Comparison of ENCODE assay signal across 8 mouse cellular contexts in genomic region chr17:57095855-57096622, GRCm38 (mm10). TPM values are rescaled to one million over a fixed set of nuclear protein-coding genes. Genes with fewer than 3 reads are reported as not detected.
A peak's percentile ranks its signal among the peaks of the same experiment; 100 is the strongest.
DNase-seq lines count a peak whose midpoint lies in the region; ATAC-seq lines count a peak whose summit lies in the region.

No protein-coding gene starts in this region.

- 0 out of 2 replicates have a peak, but pooled peaks cover 4% of the 10 kb centered on the region for H3K36me3 ChIP-seq in forebrain, embryonic 14.5 days (ENCODE audit: control insufficient read depth, insufficient read depth, low read length)
- no peaks in the 10 kb centered on the region for H3K36me3 ChIP-seq in hindbrain, embryonic 13.5 days
- no peaks in the 10 kb centered on the region for H3K36me3 ChIP-seq in limb, embryonic 15.5 days
- no peaks in the 10 kb centered on the region for H3K36me3 ChIP-seq in midbrain, embryonic 15.5 days (replicated peaks)

- peak overlapping the region; percentile 5; the same call in 1 of the 2 replicates for H3K4me3 ChIP-seq in forebrain, embryonic 14.5 days (ENCODE audit: low read depth, low read length)
- peak overlapping the region; percentile 19; the same call in 1 of the 2 replicates for H3K4me3 ChIP-seq in hindbrain, embryonic 13.5 days
- peak overlapping the region; percentile 24 for H3K4me3 ChIP-seq in limb, embryonic 15.5 days
- H3K4me3 ChIP-seq in midbrain, embryonic 15.5 days, result peak overlapping the region; percentile 12

- no peak overlapping the region for H3K27ac ChIP-seq in forebrain, embryonic 14.5 days (ENCODE audit: low read depth, low read length)
- no peak overlapping the region for H3K27ac ChIP-seq in hindbrain, embryonic 13.5 days
- no peak overlapping the region for H3K27ac ChIP-seq in limb, embryonic 15.5 days
- no peak overlapping the region for H3K27ac ChIP-seq in midbrain, embryonic 15.5 days

- peak overlapping the region; percentile 39 for H3K4me2 ChIP-seq in forebrain, embryonic 14.5 days (ENCODE audit: low read length)
- H3K4me2 ChIP-seq in hindbrain, embryonic 13.5 days, result peak overlapping the region; percentile 42
- peak overlapping the region; percentile 38 for H3K4me2 ChIP-seq in limb, embryonic 15.5 days
- H3K4me2 ChIP-seq in midbrain, embryonic 15.5 days, result peak overlapping the region; percentile 37

- no peaks in the 10 kb centered on the region for H3K9me3 ChIP-seq in forebrain, embryonic 14.5 days (replicated peaks; ENCODE audit: control insufficient read depth, low read length)
- H3K9me3 ChIP-seq in hindbrain, embryonic 13.5 days, result no peaks in the 10 kb centered on the region
- H3K9me3 ChIP-seq in limb, embryonic 15.5 days, result no peaks in the 10 kb centered on the region
- H3K9me3 ChIP-seq in midbrain, embryonic 15.5 days, result no peaks in the 10 kb centered on the region

- 1% methylated on average over 18 of the region's 19 CpGs for WGBS in forebrain, embryonic 14.5 days
- WGBS in hindbrain, embryonic 13.5 days, result 3% methylated on average over 18 of the region's 19 CpGs
- whole genome bisulfite sequencing in limb, embryonic 15.5 days, result 3% methylated on average over 18 of the region's 19 CpGs
- WGBS in midbrain, embryonic 15.5 days, result under 1% methylated on average over 18 of the region's 19 CpGs

- ATAC-seq in forebrain, embryonic 14.5 days, result peak; percentile 85
- peak; percentile 85 for ATAC-seq in hindbrain, embryonic 13.5 days (ENCODE audit: low FRiP score)
- peak; percentile 73 for ATAC-seq in limb, embryonic 15.5 days (ENCODE audit: insufficient number of reproducible peaks, low FRiP score, low TSS enrichment, low read depth)
- ATAC-seq in midbrain, embryonic 15.5 days (replicated peaks), result peak; percentile 84

- peaks cover 4% of the 10 kb centered on the region; the same call in 1 of the 2 replicates for H3K27me3 ChIP-seq in forebrain, embryonic 14.5 days (replicated peaks; ENCODE audit: control insufficient read depth, insufficient read depth, low read length)
- peaks cover 9% of the 10 kb centered on the region; the same call in 1 of the 2 replicates for H3K27me3 ChIP-seq in hindbrain, embryonic 13.5 days
- 0 out of 2 replicates have a peak, but pooled peaks cover 3% of the 10 kb centered on the region for H3K27me3 ChIP-seq in limb, embryonic 15.5 days
- peaks cover 3% of the 10 kb centered on the region; the same call in 1 of the 2 replicates for H3K27me3 ChIP-seq in midbrain, embryonic 15.5 days (replicated peaks)

- no peak overlapping the region for H3K9ac ChIP-seq in forebrain, embryonic 14.5 days (ENCODE audit: low read length)
- no peak overlapping the region for H3K9ac ChIP-seq in hindbrain, embryonic 13.5 days
- 0 out of 2 replicates have a peak overlapping the region, but pooled peaks have one; percentile 10 for H3K9ac ChIP-seq in limb, embryonic 15.5 days
- H3K9ac ChIP-seq in midbrain, embryonic 15.5 days, result no peak overlapping the region

- peak; percentile 46 for DNase-seq in adrenal gland, postnatal 14 days
- DNase-seq in adrenal gland, adult 8-10 months, result no peak
- peak; percentile 65 for DNase-seq in NIH3T3 (ENCODE audit: low read depth)
- peak; percentile 75 for DNase-seq in forebrain, embryonic 14.5 days (ENCODE audit: low spot score)
- no peak for DNase-seq in adipocyte (ENCODE audit: low spot score)

- H3K4me1 ChIP-seq in forebrain, embryonic 14.5 days (ENCODE audit: control insufficient read depth, insufficient read depth, low read length), result peaks cover 3% of the 10 kb centered on the region
- peaks cover 10% of the 10 kb centered on the region for H3K4me1 ChIP-seq in hindbrain, embryonic 13.5 days (replicated peaks)
- peaks cover 6% of the 10 kb centered on the region for H3K4me1 ChIP-seq in limb, embryonic 15.5 days
- peaks cover 8% of the 10 kb centered on the region for H3K4me1 ChIP-seq in midbrain, embryonic 15.5 days

RNA-seq across cellular contexts. Expression of gene Tubb4a, which starts 8.5 kb away (rescaled TPM):
- 6.4 and 12.3 TPM in 2 replicates for total RNA-seq in adrenal gland, postnatal 14 days (2021)
- 1 to 10 TPM; 4.4 to 6.8 (median 6.6) TPM for total RNA-seq in adrenal gland, adult 8-10 months (2022)
- polyA plus RNA-seq in forebrain, embryonic 14.5 days (2014; fragmentation: Nextera tagmentation; extraction: Ambion mirVana), result 229 and 249 TPM in 2 replicates
- polyA plus RNA-seq in hindbrain, embryonic 13.5 days (2015; fragmentation: Nextera tagmentation; extraction: Ambion mirVana), result 314 and 346 TPM in 2 replicates
- 8.4 and 10.0 TPM in 2 replicates for polyA plus RNA-seq in limb, embryonic 15.5 days (2015; fragmentation: Nextera tagmentation; extraction: Ambion mirVana)
- polyA plus RNA-seq in midbrain, embryonic 15.5 days (2015; fragmentation: Nextera tagmentation; extraction: Ambion mirVana), result 388 and 395 TPM in 2 replicates

RNA-seq across cellular contexts. Expression of gene Tnfsf9, which starts 9.1 kb away (rescaled TPM):
- 0.44 and 0.68 TPM in 2 replicates for total RNA-seq in adrenal gland, postnatal 14 days (2021)
- total RNA-seq in adrenal gland, adult 8-10 months (2022), result under 1 TPM in 3 of 4 experiments, not detected in 1; 0.21 to 0.30 (median 0.26) TPM
- 6.7 and 7.7 TPM in 2 replicates for polyA plus RNA-seq in forebrain, embryonic 14.5 days (2014; fragmentation: Nextera tagmentation; extraction: Ambion mirVana)
- polyA plus RNA-seq in hindbrain, embryonic 13.5 days (2015; fragmentation: Nextera tagmentation; extraction: Ambion mirVana), result 4.6 and 5.5 TPM in 2 replicates
- 7.6 and 8.7 TPM in 2 replicates for polyA plus RNA-seq in limb, embryonic 15.5 days (2015; fragmentation: Nextera tagmentation; extraction: Ambion mirVana)
- 7.4 and 8.1 TPM in 2 replicates for polyA plus RNA-seq in midbrain, embryonic 15.5 days (2015; fragmentation: Nextera tagmentation; extraction: Ambion mirVana)

RNA-seq across cellular contexts. Expression of gene Dennd1c, which starts 17.7 kb away (rescaled TPM):
- 1.7 and 9.7 TPM in 2 replicates for total RNA-seq in adrenal gland, postnatal 14 days (2021)
- total RNA-seq in adrenal gland, adult 8-10 months (2022), result 1 to 10 TPM; 1.5 to 4.3 (median 2.5) TPM
- polyA plus RNA-seq in forebrain, embryonic 14.5 days (2014; fragmentation: Nextera tagmentation; extraction: Ambion mirVana), result 3.6 and 4.1 TPM in 2 replicates
- polyA plus RNA-seq in hindbrain, embryonic 13.5 days (2015; fragmentation: Nextera tagmentation; extraction: Ambion mirVana), result 4.0 and 4.3 TPM in 2 replicates
- polyA plus RNA-seq in limb, embryonic 15.5 days (2015; fragmentation: Nextera tagmentation; extraction: Ambion mirVana), result 1.6 and 2.2 TPM in 2 replicates
- polyA plus RNA-seq in midbrain, embryonic 15.5 days (2015; fragmentation: Nextera tagmentation; extraction: Ambion mirVana), result 5.8 TPM in 2 replicates

RNA-seq across cellular contexts. Expression of gene Slc25a23, which starts 36.4 kb away (rescaled TPM):
- 91.4 and 116 TPM in 2 replicates for total RNA-seq in adrenal gland, postnatal 14 days (2021)
- total RNA-seq in adrenal gland, adult 8-10 months (2022), result 100 to 1,000 TPM in 2 of 4 experiments, 10 to 100 TPM in 2; 66.5 to 128 (median 97.6) TPM
- polyA plus RNA-seq in forebrain, embryonic 14.5 days (2014; fragmentation: Nextera tagmentation; extraction: Ambion mirVana), result 25.7 and 27.2 TPM in 2 replicates
- 26.5 and 27.6 TPM in 2 replicates for polyA plus RNA-seq in hindbrain, embryonic 13.5 days (2015; fragmentation: Nextera tagmentation; extraction: Ambion mirVana)
- 5.5 and 5.7 TPM in 2 replicates for polyA plus RNA-seq in limb, embryonic 15.5 days (2015; fragmentation: Nextera tagmentation; extraction: Ambion mirVana)
- 42.5 TPM in 2 replicates for polyA plus RNA-seq in midbrain, embryonic 15.5 days (2015; fragmentation: Nextera tagmentation; extraction: Ambion mirVana)

RNA-seq across cellular contexts. Expression of gene Crb3, which starts 37.1 kb away (rescaled TPM):
- total RNA-seq in adrenal gland, postnatal 14 days (2021), result 0.38 and 1.4 TPM in 2 replicates
- 1 to 10 TPM in 3 of 4 experiments, under 1 TPM in 1; 0.70 to 4.4 (median 2.2) TPM for total RNA-seq in adrenal gland, adult 8-10 months (2022)
- 1.9 and 2.0 TPM in 2 replicates for polyA plus RNA-seq in forebrain, embryonic 14.5 days (2014; fragmentation: Nextera tagmentation; extraction: Ambion mirVana)
- 2.9 TPM in 2 replicates for polyA plus RNA-seq in hindbrain, embryonic 13.5 days (2015; fragmentation: Nextera tagmentation; extraction: Ambion mirVana)
- polyA plus RNA-seq in limb, embryonic 15.5 days (2015; fragmentation: Nextera tagmentation; extraction: Ambion mirVana), result 9.7 and 11.4 TPM in 2 replicates
- polyA plus RNA-seq in midbrain, embryonic 15.5 days (2015; fragmentation: Nextera tagmentation; extraction: Ambion mirVana), result 1.5 and 2.0 TPM in 2 replicates

Comparison
In these comparisons a context has a peak if more than half of its experiments do, and no peak if none do; other contexts are left out.
1. DNase-seq: peak in adrenal gland, postnatal 14 days (single experiment), NIH3T3 (single experiment) and forebrain, embryonic 14.5 days (single experiment); none in adrenal gland, adult 8-10 months (single experiment) and adipocyte (single experiment).
2. RNA of gene Tubb4a, which starts 8.5 kb away (polyA plus RNA-seq): 388 to 395 TPM in midbrain, embryonic 15.5 days, 314 to 346 TPM in hindbrain, embryonic 13.5 days and 229 to 249 TPM in forebrain, embryonic 14.5 days; 8.4 to 10.0 TPM in limb, embryonic 15.5 days; every median in the first group is over 10 times any median in the second.
3. Peak in every context shown above with its lines, with median percentiles within 50 percentile points of each other: ATAC-seq, H3K4me2 ChIP-seq and H3K4me3 ChIP-seq.